Mouse (Mus musculus) thymus, adult 2 months (tissue): Measurements from ENCODE around the gene Ttc25.

Source experiments
- CTCF ChIP-seq: fragments of 200-500 bp; IDR thresholded peaks from 2 replicates; pipeline ENCODE4 v1.5.1; 2012; ENCODE audit warnings: mild to moderate bottlenecking, control low read depth, low read length, moderate library complexity, borderline replicate concordance; ENCODE audit not compliant: control insufficient read depth, poor library complexity, insufficient read depth; ENCODE audit errors: extremely low read depth
- POLR2A ChIP-seq: fragments of 200-500 bp; IDR thresholded peaks from 2 replicates; pipeline ENCODE4 v1.6.1; 2012; ENCODE audit warnings: mild to moderate bottlenecking, low read length, control low read depth, moderate library complexity; ENCODE audit not compliant: control insufficient read depth, poor library complexity, insufficient read depth; ENCODE audit errors: extremely low read depth

DNA sequence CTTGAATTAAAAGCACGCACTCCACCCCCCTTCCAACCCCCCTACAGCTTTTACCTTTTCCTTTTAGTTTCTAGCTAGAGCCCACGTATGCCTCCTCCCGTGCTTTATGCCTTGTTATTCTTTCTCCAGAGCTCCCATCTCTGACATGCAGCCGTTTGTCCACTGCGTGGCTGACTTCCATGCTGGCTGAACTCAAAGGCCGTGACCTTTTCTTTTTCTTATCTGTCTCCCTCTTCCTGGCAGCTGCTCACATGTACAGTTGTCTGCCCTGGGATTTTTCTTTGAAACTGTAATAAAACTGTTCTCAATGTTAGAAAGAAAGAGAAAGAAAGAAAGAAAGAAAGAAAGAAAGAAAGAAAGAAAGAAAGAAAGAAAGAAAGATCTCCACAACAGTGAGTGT lies 4.4 kb upstream of the Ttc25 start:
- no peak for TF ChIP-seq CTCF
- no peak for TF ChIP-seq POLR2A
